Mouse (Mus musculus) urinary bladder, postnatal 14 days (tissue): ENCODE data around the gene Plb1.

Experiments used
- DNase-seq: peaks from one replicate; pipeline ENCODE4 v3.0.0; 2021; ENCODE audit warnings: low spot score

The Plb1 gene

GRCm38 (mm10) chr5:32336092-32336491, 103.6 kb downstream of the Plb1 start:
- peak; percentile 77 for DNase-seq

- peak; percentile 57 for DNase-seq
Observed at GRCm38 (mm10) chr5:32337336-32337735, 104.8 kb downstream of the Plb1 start.

- DNase-seq, result peak; percentile 56
Observed at GRCm38 (mm10) chr5:32338339-32338738, 105.8 kb downstream of the Plb1 start.

GRCm38 (mm10) chr5:32338766-32339165, 106.3 kb downstream of the Plb1 start:
- no peak for DNase-seq

DNA sequence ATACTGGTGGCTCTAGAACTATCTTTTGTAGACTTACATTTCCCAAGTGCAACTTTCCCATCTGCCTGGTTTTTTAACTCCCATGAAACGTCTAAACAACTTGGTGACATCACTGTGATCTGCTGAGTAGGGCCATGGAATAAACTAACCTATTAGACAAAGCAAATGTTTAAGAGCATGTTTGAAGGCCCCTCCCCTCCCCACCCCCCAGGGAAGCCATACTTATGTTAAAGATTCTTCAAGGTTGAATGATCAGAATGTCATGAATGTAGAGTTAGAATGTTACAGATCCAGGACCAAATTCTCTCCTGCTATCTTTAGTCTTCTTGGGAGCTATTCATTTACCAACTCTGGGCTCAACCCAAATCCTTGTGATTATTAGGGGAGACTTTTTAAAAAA, 107.7 kb downstream of the Plb1 start:
- no peak for DNase-seq

GRCm38 (mm10) chr5:32342711-32343285, 110.3 kb downstream of the Plb1 start:
- no peak for DNase-seq

DNA sequence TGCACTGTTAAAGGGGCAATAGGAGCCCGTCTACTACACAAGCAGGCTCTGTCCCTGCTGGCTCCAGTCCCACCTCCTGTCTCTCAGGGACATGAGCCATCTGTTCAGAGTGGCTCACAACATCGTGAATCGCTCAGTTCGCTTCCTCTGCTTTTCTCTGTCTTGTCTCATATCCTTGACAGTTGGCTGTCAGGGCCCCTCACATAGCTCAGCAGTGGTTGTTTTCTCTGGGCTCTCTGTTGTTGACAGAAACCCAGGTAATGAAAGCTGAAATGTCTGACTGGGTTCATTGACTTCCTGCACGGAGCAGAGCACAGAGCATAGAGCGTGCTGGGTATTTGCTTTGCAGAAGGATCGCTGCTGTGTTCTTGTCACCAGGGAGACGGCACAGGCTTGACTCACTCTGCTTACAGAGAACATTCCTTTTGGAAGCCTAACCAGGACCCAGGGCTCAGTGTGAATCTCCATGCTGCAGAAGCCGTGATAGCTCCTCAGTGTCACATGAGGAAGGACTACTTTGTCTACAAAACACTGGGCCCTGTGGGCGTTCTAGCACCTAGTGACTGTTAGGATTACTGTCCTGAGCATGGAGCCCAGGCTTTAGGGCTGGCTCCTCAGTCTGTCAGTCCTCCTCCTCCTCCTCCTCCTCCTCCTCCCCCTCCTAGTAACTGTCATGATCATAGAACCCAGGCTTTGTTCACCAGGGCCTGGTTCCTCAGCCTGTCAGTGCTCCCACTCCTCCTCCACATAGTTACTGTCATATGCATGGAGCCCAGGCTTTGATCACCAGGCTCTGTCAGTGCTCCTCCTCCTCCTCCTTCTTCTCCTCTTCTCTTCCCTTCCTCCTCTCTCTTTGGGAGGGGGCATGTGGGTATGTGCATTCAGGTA, 113.8 kb downstream of the Plb1 start:
- peak; percentile 74 for DNase-seq

DNA sequence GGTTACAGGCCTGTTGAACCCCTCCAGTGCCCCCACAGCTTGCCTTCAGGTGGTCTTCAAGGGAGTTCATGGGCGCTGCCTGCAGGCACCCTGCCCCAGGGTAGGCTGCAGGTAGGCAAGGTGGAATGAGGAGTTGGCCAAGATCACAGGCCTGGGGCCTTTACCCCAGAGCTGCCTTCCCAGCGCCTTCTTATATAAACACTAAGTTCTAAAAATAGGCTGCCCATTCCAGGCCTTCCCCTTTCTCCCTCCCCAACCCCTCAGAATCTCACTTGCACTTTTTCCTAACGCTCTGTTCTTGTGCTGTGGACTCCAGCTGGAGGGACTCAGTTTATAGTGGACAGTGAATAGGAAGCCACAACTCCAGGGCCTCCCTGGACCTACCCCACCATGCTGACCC, 117.2 kb downstream of the Plb1 start:
- DNase-seq, result no peak

GRCm38 (mm10) chr5:32350551-32351256, 118.2 kb downstream of the Plb1 start:
- DNase-seq, result no peak

- DNase-seq, result no peak
Observed at GRCm38 (mm10) chr5:32351721-32352465, 119.4 kb downstream of the Plb1 start.

DNA sequence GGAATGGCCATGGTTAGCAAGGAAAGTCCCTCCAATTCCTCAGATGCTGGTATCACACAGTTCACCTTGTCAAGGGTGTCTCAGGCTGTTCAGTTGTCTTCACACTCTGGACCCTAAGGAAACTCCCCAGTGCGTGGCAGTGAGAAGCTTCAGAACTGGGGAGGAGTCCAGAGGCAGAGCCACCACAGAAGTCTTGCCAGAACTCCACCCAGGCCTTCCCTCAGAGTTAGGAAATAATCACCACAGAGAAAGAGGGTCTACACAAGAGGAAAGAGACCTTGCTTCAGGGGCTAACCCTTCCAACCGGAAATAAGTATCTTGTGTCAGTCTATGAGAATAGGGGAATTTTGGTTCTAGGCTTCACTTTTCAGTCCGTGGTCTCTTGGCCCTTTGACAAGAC, 120.3 kb downstream of the Plb1 start:
- no peak for DNase-seq

GRCm38 (mm10) chr5:32353280-32353679, 120.8 kb downstream of the Plb1 start:
- no peak for DNase-seq

- DNase-seq, result no peak
Observed at GRCm38 (mm10) chr5:32360511-32360910, 128.0 kb downstream of the Plb1 start.

GRCm38 (mm10) chr5:32361441-32362235, 129.1 kb downstream of the Plb1 start:
- no peak for DNase-seq

GRCm38 (mm10) chr5:32369391-32369790, 136.9 kb downstream of the Plb1 start:
- no peak for DNase-seq

- DNase-seq, result no peak
Observed at GRCm38 (mm10) chr5:32371239-32371638, 138.7 kb downstream of the Plb1 start.

- no peak for DNase-seq
Observed at GRCm38 (mm10) chr5:32378546-32378945, 146.0 kb downstream of the Plb1 start.

DNA sequence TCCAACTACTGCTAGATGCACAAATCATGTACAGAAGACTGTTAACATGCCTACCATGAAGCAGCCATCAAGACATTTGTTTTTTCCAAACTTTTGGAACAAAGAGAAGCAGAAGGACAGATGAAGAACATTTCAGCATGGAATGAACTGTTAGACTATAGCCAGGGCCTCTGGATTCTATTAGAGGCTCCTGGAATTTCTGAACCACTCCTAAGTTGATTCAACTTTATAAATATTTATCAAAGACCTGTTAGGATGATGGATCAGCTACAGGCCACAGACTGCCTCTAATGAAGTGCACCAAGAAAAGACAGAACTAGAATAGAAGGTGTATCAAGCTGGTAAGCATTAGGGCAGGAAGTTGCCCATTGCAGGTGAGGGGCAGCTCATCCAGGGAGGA, 156.1 kb downstream of the Plb1 start:
- no peak for DNase-seq

DNA sequence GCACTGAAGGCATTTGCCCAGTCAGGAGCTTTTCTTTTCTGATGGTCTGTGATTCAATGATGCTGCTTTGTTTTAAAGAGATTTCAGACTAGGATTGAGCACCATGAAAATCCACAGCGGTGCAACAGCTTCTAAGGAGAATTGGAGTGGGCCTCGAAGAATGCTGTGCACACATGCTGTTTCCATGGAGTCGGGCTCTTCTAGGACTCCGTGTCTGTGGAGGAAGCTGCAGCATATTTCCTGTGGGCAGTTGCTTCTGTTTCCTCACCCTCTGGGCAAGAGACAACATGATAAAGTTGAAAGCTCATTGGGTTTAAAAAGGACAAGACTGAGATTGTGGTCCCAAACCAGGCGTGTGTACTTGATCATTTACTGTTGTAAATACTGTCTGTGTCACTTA, 157.8 kb downstream of the Plb1 start:
- no peak for DNase-seq

DNA sequence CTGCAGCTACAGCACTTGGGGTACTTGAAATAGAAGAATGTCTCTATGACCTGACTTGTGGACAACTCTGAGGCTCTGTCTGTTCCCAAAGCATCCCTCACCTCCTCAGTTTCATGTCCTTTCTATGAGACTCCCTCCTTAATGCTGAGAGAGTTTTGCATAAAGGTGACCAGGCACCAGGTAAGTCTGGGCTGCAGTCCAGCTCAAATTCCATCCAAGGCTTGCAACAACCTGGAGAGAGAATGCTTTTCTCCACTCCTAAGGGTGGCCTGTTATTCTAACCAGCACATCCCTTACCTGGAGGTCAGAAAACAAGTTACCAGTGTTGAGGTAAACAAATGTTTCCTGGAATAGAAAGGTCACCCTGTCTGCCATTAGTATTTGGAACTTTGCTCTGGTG, 159.8 kb downstream of the Plb1 start:
- no peak for DNase-seq

- DNase-seq, result no peak
Observed at GRCm38 (mm10) chr5:32394586-32394985, 162.1 kb downstream of the Plb1 start.
